In genomic region chrX:134403863-134404583, GRCm38 (mm10) we compare ENCODE assay signal across 8 mouse cellular contexts. TPM values are rescaled to one million over a fixed set of nuclear protein-coding genes. Genes with fewer than 3 reads are reported as not detected.
DNase-seq lines count a peak whose midpoint lies in the region; ATAC-seq and TF ChIP-seq lines count a peak whose summit lies in the region.
"Had no signal": no experiment of that assay in that cellular context is flagged by ENCODE, and none has a peak within 500 bp of the region (broad histone marks: within the 10 kb centered on the region; RNA-seq: fewer than 3 reads in every experiment).

Gene Drp2, plus strand, starts transcription at chrX:134404551.

- intact Hi-C loops in left cerebral cortex, postnatal 14 days (cut with DNase I), result no loop called here

- H3K27ac ChIP-seq in kidney, embryonic 15.5 days, result no peak within 1 kb of the TSS
- peak within 1 kb of the TSS; percentile 59 for H3K27ac ChIP-seq in embryonic facial prominence, embryonic 10.5 days (replicated peaks)
- H3K27ac ChIP-seq in forebrain, postnatal 0 days (ENCODE audit: low read depth, low read length), result peak within 1 kb of the TSS; percentile 78
- no peak within 1 kb of the TSS for H3K27ac ChIP-seq in neural tube, embryonic 12.5 days

- no peaks in the 10 kb centered on the region for H3K9me3 ChIP-seq in kidney, embryonic 15.5 days (replicated peaks)
- no peaks in the 10 kb centered on the region for H3K9me3 ChIP-seq in embryonic facial prominence, embryonic 10.5 days
- H3K9me3 ChIP-seq in forebrain, postnatal 0 days (ENCODE audit: low read length), result no peaks in the 10 kb centered on the region
- H3K9me3 ChIP-seq in neural tube, embryonic 12.5 days, result no peaks in the 10 kb centered on the region

- H3K4me2 ChIP-seq in kidney, embryonic 15.5 days, result peak within 1 kb of the TSS; percentile 59
- peak within 1 kb of the TSS; percentile 52 for H3K4me2 ChIP-seq in forebrain, postnatal 0 days (ENCODE audit: low read depth)
- H3K4me2 ChIP-seq in neural tube, embryonic 12.5 days (replicated peaks), result peak within 1 kb of the TSS; percentile 58

- no peaks in the 10 kb centered on the region for H3K4me1 ChIP-seq in kidney, embryonic 15.5 days
- H3K4me1 ChIP-seq in embryonic facial prominence, embryonic 10.5 days, result 0 out of 2 replicates have a peak, but pooled peaks cover 2% of the 10 kb centered on the region
- H3K4me1 ChIP-seq in forebrain, postnatal 0 days (ENCODE audit: insufficient read depth), result no peaks in the 10 kb centered on the region
- H3K4me1 ChIP-seq in neural tube, embryonic 12.5 days, result no peaks in the 10 kb centered on the region

- no peaks in the 10 kb centered on the region for H3K36me3 ChIP-seq in kidney, embryonic 15.5 days
- no peaks in the 10 kb centered on the region for H3K36me3 ChIP-seq in embryonic facial prominence, embryonic 10.5 days (replicated peaks)
- H3K36me3 ChIP-seq in forebrain, postnatal 0 days (ENCODE audit: insufficient read depth), result no peaks in the 10 kb centered on the region
- H3K36me3 ChIP-seq in neural tube, embryonic 12.5 days, result no peaks in the 10 kb centered on the region

- H3K4me3 ChIP-seq in kidney, embryonic 15.5 days (replicated peaks), result peak within 1 kb of the TSS; percentile 40
- peak within 1 kb of the TSS; percentile 52 for H3K4me3 ChIP-seq in embryonic facial prominence, embryonic 10.5 days
- H3K4me3 ChIP-seq in forebrain, postnatal 0 days (ENCODE audit: low read depth, low read length), result peak within 1 kb of the TSS; percentile 39
- H3K4me3 ChIP-seq in neural tube, embryonic 12.5 days, result peak within 1 kb of the TSS; percentile 34

- no peak for TF ChIP-seq CTCF in forebrain, postnatal 0 days (IDR thresholded peaks at IDR 0.05; ENCODE audit: low read depth)

- no peak for DNase-seq in kidney, adult 18-20 months
- peak; percentile 30 for DNase-seq in embryonic facial prominence, embryonic 10.5 days (ENCODE audit: low spot score)
- DNase-seq in forebrain, postnatal 0 days, result peak; percentile 38
- DNase-seq in left cerebral cortex, postnatal 14 days (ENCODE audit: low spot score in 2 of 2), result peak in 1 of 2 experiments; percentile 20
- no peak for DNase-seq in thymus, postnatal 25 days

- peak; percentile 62 for ATAC-seq in kidney, embryonic 15.5 days (replicated peaks; ENCODE audit: low FRiP score)
- ATAC-seq in forebrain, postnatal 0 days, result peak; percentile 71
- peak; percentile 76 for ATAC-seq in neural tube, embryonic 12.5 days (ENCODE audit: low FRiP score, low read depth)

- 30% methylated on average over 15 of the region's 15 CpGs for WGBS in kidney, embryonic 15.5 days
- WGBS in embryonic facial prominence, embryonic 10.5 days, result 24% methylated on average over 15 of the region's 15 CpGs
- 28% methylated on average over 14 of the region's 15 CpGs for WGBS in forebrain, postnatal 0 days
- 29% methylated on average over 14 of the region's 15 CpGs for WGBS in neural tube, embryonic 12.5 days

- peaks cover 25% of the 10 kb centered on the region for H3K27me3 ChIP-seq in kidney, embryonic 15.5 days
- peaks cover 61% of the 10 kb centered on the region for H3K27me3 ChIP-seq in embryonic facial prominence, embryonic 10.5 days (replicated peaks; ENCODE audit: low read depth, poor library complexity, severe bottlenecking)
- H3K27me3 ChIP-seq in forebrain, postnatal 0 days (ENCODE audit: insufficient read depth, low read length), result no peaks in the 10 kb centered on the region
- no peaks in the 10 kb centered on the region for H3K27me3 ChIP-seq in neural tube, embryonic 12.5 days (replicated peaks)

- H3K9ac ChIP-seq in kidney, embryonic 15.5 days, result no peak within 1 kb of the TSS
- peak within 1 kb of the TSS; percentile 49 for H3K9ac ChIP-seq in forebrain, postnatal 0 days
- peak within 1 kb of the TSS; percentile 38 for H3K9ac ChIP-seq in neural tube, embryonic 12.5 days

RNA-seq across cellular contexts. Expression of gene Drp2, which starts in this region (rescaled TPM):
- 0.80 and 0.97 TPM in 2 replicates for polyA plus RNA-seq in kidney, embryonic 15.5 days (2015; fragmentation: Nextera tagmentation; extraction: Ambion mirVana)
- polyA plus RNA-seq in embryonic facial prominence, embryonic 10.5 days (2016; fragmentation: Nextera tagmentation; extraction: Ambion mirVana), result 1.4 and 1.8 TPM in 2 replicates
- 35.6 and 38.2 TPM in 2 replicates for total RNA-seq in forebrain, postnatal 0 days (2014; rRNA removed)
- 6.7 and 10.1 TPM in 2 replicates for polyA plus RNA-seq in forebrain, postnatal 0 days (2015; fragmentation: Nextera tagmentation; extraction: Ambion mirVana)
- 10 to 100 TPM; 55.0 to 73.9 TPM for total RNA-seq in left cerebral cortex, postnatal 14 days (2021)
- polyA plus RNA-seq in neural tube, embryonic 12.5 days (2016; fragmentation: Nextera tagmentation; extraction: Ambion mirVana), result 10.3 and 11.7 TPM in 2 replicates
- total RNA-seq: hematopoietic stem cell, adult 5-6 weeks had no signal

Comparison
In these comparisons a context has a peak if more than half of its experiments do, and no peak if none do; other contexts are left out.
1. Peak in ATAC-seq, H3K4me3 ChIP-seq and H3K4me2 ChIP-seq in kidney, embryonic 15.5 days; RNA of the gene not detected or under 1 TPM.
2. H3K27ac ChIP-seq: peak in embryonic facial prominence, embryonic 10.5 days (single experiment) and forebrain, postnatal 0 days (single experiment); none in kidney, embryonic 15.5 days (single experiment) and neural tube, embryonic 12.5 days (single experiment).
3. DNase-seq: peak in embryonic facial prominence, embryonic 10.5 days (single experiment) and forebrain, postnatal 0 days (single experiment); none in kidney, adult 18-20 months (single experiment) and thymus, postnatal 25 days (single experiment).
4. Peak in every context shown above with its lines, with median percentiles within 50 percentile points of each other: ATAC-seq, H3K4me2 ChIP-seq and H3K4me3 ChIP-seq.